Mouse (Mus musculus) megakaryocyte, embryonic 14.5 days (primary cell): ENCODE data around the gene Tmem235. TPM values are rescaled to one million over a fixed set of nuclear protein-coding genes. Genes with fewer than 3 reads are reported as not detected.
A peak's percentile ranks its signal among the peaks of the same experiment; 100 is the strongest.
"Not testable (repeated sequence)": the region's sequence is repeated elsewhere in the genome, so short reads cannot be mapped to it uniquely, and the experiment has no call there.

Source experiments
- H3K27me3 ChIP-seq: replicated peaks from 2 replicates; pipeline ENCODE3; 2012; ENCODE audit warnings: inconsistent platforms
- H3K36me3 ChIP-seq: replicated peaks from 2 replicates; pipeline ENCODE3; 2012; ENCODE audit warnings: low read length, inconsistent platforms, mixed read lengths
- H3K4me1 ChIP-seq: 2 replicates; pipeline ENCODE4 v1.6.1; 2012; ENCODE audit warnings: inconsistent platforms
- H3K4me3 ChIP-seq: replicated peaks from 2 replicates; pipeline ENCODE3; 2012; ENCODE audit warnings: moderate library complexity, mild to moderate bottlenecking, inconsistent platforms
- H3K9me3 ChIP-seq: 2 replicates; pipeline ENCODE4 v1.6.1; 2012; ENCODE audit warnings: inconsistent platforms
- FLI1 ChIP-seq: IDR thresholded peaks from 2 replicates; pipeline ENCODE4 v1.6.1; 2012; ENCODE audit warnings: low read length, inconsistent platforms, mixed read lengths
- GATA1 ChIP-seq: IDR thresholded peaks from 3 replicates; pipeline ENCODE4 v1.6.1; 2012; ENCODE audit warnings: mixed read lengths, low read length, inconsistent platforms, borderline replicate concordance
- polyA plus RNA-seq: library from polyadenylated mRNA; stranded (reverse); fragments of >175 nt; gene quantifications from 2 replicates; pipeline ENCODE4 v1.2.3, GENCODE M21; 2012; ENCODE audit warnings: low replicate concordance; ENCODE audit not compliant: insufficient read depth

Gene Tmem235
- polyA plus RNA-seq: 0.07 TPM in 1 of 2 replicates, not detected in the other

DNA sequence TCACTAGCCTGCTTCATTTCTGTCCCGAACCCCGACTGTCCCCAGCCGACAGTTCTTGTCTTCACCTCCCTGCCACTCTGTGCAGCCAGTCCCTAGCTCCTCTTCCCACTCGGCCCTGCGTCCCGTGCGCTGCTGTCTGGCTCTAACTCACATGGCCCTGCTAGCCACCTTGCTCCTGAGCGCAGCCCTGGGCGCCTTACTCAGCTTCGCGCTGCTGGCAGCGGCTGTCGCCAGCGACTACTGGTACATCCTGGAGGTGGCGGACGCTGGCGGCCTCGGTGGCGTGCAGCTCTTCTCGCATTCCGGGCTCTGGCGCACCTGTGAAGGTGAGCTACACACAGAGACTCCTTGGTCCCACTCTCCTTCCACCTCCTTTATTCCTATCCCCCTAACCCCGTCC, at the start of gene Tmem235:
TSS of gene Tmem235 (plus strand) at position 152 of the 400 bp plus-strand sequence.
- peaks cover 69% of the 10 kb centered on the region for H3K27me3 ChIP-seq
- H3K4me3 ChIP-seq: peak within 1 kb of the TSS; percentile 67

DNA sequence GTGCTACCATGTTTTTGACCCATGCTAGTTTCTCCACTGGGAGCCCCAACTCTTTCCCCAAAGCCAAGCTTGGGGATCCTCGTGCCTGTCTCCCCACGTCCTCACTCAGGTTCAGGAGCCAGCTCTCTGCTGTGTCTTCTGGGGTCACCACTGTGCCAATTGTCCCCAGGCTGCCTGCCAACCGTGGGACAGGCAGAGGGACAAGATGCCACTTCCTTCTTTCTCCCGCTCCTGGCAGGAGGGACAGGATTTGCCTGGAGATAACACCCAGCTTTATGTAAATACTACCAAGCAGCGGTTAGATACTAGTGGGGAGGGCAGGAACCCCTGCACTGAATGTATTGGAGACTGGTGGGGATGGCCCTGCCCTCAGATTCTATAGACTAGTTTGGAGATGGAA, 46.7 kb upstream of the Tmem235 start:
- H3K4me3 ChIP-seq: no peak overlapping the region
- peaks cover 73% of the 10 kb centered on the region for H3K36me3 ChIP-seq
- no peaks in the 10 kb centered on the region for H3K9me3 ChIP-seq
- peaks cover 71% of the 10 kb centered on the region for H3K4me1 ChIP-seq
- no peaks in the 10 kb centered on the region for H3K27me3 ChIP-seq
- no peak for TF ChIP-seq FLI1

More for the DNA sequence above, at the start of gene Tmem235:
- peaks cover 53% of the 10 kb centered on the region for H3K4me1 ChIP-seq
- no peak for TF ChIP-seq FLI1
- no peak for TF ChIP-seq GATA1
- H3K36me3 ChIP-seq: peaks cover 28% of the 10 kb centered on the region
- 0 out of 2 replicates have a peak, but pooled peaks cover 3% of the 10 kb centered on the region for H3K9me3 ChIP-seq

DNA sequence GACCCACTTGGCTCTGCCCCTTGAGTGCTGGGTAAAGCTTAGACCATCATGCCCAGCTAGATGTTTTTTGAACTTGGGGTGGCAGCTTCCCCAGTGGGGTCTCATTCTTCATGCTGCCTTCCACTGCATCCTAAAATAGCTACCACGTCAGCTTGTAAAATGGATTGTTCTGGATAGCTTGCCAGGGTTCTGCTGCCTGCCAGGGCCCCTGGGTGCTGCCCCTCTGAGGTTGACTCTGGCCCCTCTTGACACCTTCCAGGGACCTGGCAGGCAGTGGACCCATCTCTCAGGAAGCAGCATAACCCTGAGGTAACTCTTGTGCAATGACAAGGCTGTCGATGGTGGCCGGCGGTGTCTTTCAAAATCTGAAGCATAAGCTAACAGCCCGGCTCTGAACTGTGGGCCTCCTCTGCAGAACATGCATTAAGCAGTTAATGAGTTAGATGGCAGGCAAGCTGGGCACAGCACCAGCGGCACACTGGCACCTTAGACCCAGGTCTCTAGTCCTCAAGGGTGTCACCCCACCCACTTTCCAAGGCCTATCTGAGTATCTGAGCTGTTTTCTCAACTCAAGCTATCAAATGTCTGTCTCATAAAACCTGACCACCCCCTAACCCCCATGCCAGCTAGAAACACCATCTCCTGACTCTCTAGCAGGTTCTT, 45.7 kb upstream of the Tmem235 start:
- peaks cover 66% of the 10 kb centered on the region for H3K4me1 ChIP-seq
- TF ChIP-seq GATA1: no peak
- no peak for TF ChIP-seq FLI1

DNA sequence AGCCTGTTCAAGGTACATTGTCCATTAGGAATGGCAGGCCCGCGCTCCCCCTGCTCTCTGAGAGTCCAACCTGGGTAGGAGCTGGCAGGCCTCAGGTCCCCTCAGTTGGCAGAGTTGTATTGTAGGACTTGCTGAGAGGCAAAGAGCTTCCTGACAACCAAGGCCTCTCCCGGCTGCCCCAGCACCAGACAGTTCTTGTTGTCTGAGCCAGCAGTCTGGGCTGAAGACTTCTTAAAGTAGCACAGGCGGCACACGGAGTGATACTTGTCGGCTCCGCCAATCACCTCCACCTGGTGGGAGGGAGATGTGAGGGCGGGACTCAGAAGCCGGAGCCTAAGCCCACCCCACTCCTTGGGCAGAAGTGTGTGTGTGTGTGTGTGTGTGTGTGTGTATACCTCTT, 44.7 kb upstream of the Tmem235 start:
- peaks cover 57% of the 10 kb centered on the region for H3K4me1 ChIP-seq
- peaks cover 91% of the 10 kb centered on the region for H3K36me3 ChIP-seq
- H3K4me3 ChIP-seq, H3K9me3 ChIP-seq, H3K27me3 ChIP-seq: not testable (repeated sequence)

More for the DNA sequence above, 45.7 kb upstream of the Tmem235 start:
- no peak overlapping the region for H3K4me3 ChIP-seq
- no peaks in the 10 kb centered on the region for H3K27me3 ChIP-seq
- H3K36me3 ChIP-seq: peaks cover 82% of the 10 kb centered on the region
- no peaks in the 10 kb centered on the region for H3K9me3 ChIP-seq

DNA sequence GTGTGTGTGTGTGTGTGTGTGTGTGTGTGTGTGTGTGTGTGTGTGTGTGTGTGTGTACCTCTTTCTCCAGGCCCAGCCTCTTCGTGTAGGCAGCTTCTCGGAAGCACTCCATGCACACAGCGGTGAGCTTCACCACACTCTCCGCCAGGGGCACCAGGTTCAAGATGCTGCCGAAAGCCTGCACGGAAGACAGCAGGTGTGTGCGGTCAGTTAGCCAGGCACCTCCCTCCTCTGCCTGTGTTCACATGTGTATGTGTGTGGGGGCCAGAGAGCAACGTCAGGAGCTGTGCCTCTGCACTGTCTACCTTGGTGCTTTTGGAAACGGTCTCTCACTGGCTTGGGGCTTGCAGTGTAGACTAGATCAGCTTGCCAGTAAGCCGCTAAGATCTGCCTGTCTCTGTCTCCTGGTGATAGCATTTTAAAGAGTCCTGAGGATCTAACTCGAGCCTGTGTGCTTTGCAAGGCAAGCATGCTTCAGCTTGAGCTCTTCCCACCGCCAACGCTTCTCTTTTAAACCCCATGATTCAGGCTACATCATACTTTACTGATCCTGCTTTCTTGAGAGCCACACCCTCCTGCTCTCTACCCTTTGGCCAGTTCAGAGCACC, 44.1 kb upstream of the Tmem235 start:
- peaks cover 56% of the 10 kb centered on the region for H3K4me1 ChIP-seq
- peaks cover 94% of the 10 kb centered on the region for H3K36me3 ChIP-seq
- peak overlapping the region; percentile 40 for H3K4me3 ChIP-seq
- no peaks in the 10 kb centered on the region for H3K27me3 ChIP-seq
- TF ChIP-seq GATA1 (no peak), FLI1 (no peak)
- H3K9me3 ChIP-seq: no peaks in the 10 kb centered on the region

- H3K4me1 ChIP-seq: peaks cover 48% of the 10 kb centered on the region
- no peaks in the 10 kb centered on the region for H3K9me3 ChIP-seq
- H3K36me3 ChIP-seq: peaks cover 95% of the 10 kb centered on the region
These were observed 41.5 kb upstream of the Tmem235 start for GRCm38 (mm10) chr11:117819095-117819494.

GRCm38 (mm10) chr11:117820173-117820572, 40.4 kb upstream of the Tmem235 start:
- Histone ChIP-seq H3K9me3 (no peaks in the 10 kb centered on the region), H3K4me3 (no peak overlapping the region), H3K27me3 (peaks cover 2% of the 10 kb centered on the region), H3K4me1 (peaks cover 48% of the 10 kb centered on the region), H3K36me3 (peaks cover 84% of the 10 kb centered on the region)
- TF ChIP-seq GATA1: no peak
- no peak for TF ChIP-seq FLI1

More at GRCm38 (mm10) chr11:117819095-117819494, 41.5 kb upstream of the Tmem235 start:
- no peak overlapping the region for H3K4me3 ChIP-seq
- peaks cover 2% of the 10 kb centered on the region for H3K27me3 ChIP-seq
- TF ChIP-seq GATA1 (no peak), FLI1 (no peak)

DNA sequence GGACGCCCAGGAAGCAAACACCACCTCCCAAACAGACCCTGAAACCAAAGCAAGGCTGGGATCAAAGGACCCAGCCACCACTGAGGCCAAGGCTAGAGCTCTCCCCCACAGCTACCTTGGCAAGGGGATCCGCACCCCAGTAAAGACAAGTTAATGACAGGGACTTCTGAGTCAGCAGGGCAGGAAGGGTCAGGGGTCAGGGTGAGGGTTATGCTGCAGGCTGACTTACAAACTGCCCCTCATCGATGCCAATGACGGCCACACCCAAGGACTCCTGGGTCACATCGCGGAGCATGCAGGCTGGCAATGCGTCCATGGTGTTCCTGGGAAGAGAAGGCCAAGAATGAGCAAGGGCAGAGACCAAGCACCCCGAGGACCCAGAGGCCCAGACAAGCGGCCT, 38.7 kb upstream of the Tmem235 start:
- H3K4me3 ChIP-seq: no peak overlapping the region
- no peak for TF ChIP-seq GATA1
- no peak for TF ChIP-seq FLI1
- peaks cover 55% of the 10 kb centered on the region for H3K4me1 ChIP-seq
- no peaks in the 10 kb centered on the region for H3K9me3 ChIP-seq
- peaks cover 14% of the 10 kb centered on the region for H3K27me3 ChIP-seq
- peaks cover 69% of the 10 kb centered on the region for H3K36me3 ChIP-seq

DNA sequence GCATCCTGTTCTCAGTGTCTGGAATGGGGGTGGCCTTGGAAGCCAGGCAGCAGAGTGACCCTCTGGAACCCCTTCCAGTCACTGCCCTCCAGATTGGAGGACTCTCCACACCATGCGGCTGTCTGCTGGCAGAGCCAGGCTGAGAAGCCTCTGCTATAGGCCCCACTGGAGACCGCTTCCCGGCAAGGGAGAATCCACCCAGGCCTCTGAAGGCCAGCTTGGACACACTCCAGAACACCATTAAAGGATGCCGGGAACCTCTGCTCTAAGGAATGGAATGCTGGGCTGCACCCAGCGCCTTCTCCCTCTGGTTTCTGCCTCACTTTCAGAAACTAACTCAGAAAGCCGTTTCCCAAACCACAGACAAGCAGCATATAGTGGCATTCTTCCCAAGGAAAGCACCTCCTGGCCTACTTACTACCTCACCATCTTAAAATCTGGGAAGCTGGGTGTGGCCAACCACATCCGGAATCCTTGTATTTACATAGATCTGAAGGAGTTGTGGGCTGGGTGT, 37.8 kb upstream of the Tmem235 start:
- Histone ChIP-seq H3K36me3 (peaks cover 60% of the 10 kb centered on the region), H3K4me3 (no peak overlapping the region), H3K27me3 (peaks cover 23% of the 10 kb centered on the region), H3K9me3 (no peaks in the 10 kb centered on the region), H3K4me1 (peaks cover 60% of the 10 kb centered on the region)
- no peak for TF ChIP-seq FLI1
- no peak for TF ChIP-seq GATA1

- no peak for TF ChIP-seq FLI1
- no peak for TF ChIP-seq GATA1
- Histone ChIP-seq H3K27me3 (peaks cover 26% of the 10 kb centered on the region), H3K36me3 (peaks cover 54% of the 10 kb centered on the region), H3K4me3 (no peak overlapping the region), H3K4me1 (peaks cover 67% of the 10 kb centered on the region), H3K9me3 (no peaks in the 10 kb centered on the region)
These were observed 37.1 kb upstream of the Tmem235 start for GRCm38 (mm10) chr11:117823411-117823810.
